Comparison of ENCODE assay signal across 13 mouse cellular contexts in the genomic region with DNA sequence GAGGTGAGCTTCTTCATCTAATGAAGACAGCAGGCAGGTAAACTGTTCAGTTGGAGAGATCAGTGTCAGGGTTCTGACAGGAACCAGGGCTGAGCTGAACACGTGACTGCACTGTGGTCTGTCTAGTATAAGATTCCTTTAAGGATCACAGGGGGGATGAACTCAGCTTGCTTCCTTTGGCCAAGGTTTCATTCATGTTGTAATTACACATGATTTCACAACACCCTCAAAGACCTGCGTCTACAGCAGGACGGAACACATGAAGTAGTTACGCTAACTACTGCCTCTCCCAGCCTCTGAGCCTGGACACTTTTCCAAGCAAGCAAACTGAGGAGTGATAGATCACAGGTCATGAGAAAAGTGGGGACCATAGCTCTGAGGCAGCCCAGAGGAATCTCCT.
"Had no signal": no experiment of that assay in that cellular context is flagged by ENCODE, and none has a peak within 500 bp of the region (broad histone marks: within the 10 kb centered on the region; RNA-seq: fewer than 3 reads in every experiment).

No protein-coding gene starts in this region.

- H3K36me3 ChIP-seq: limb, embryonic 12.5 days; midbrain, embryonic 10.5 days; neural tube, embryonic 15.5 days had no signal

- ATAC-seq: intestine, postnatal 0 days had no signal

- H3K4me2 ChIP-seq: limb, embryonic 12.5 days; neural tube, embryonic 15.5 days had no signal

- DNase-seq: kidney, adult 8-10 months; kidney, postnatal 25 days; liver; midbrain, embryonic 14.5 days; right cerebral cortex, postnatal 4 days; spleen, adult 18-20 months; thymus, adult 18-20 months; thymus, postnatal 14 days had no signal

- H3K4me3 ChIP-seq: limb, embryonic 12.5 days; midbrain, embryonic 10.5 days; myocyte; neural tube, embryonic 15.5 days had no signal

- H3K4me1 ChIP-seq: limb, embryonic 12.5 days had no signal

- H3K9me3 ChIP-seq: limb, embryonic 12.5 days; midbrain, embryonic 10.5 days; neural tube, embryonic 15.5 days had no signal

- H3K27ac ChIP-seq: limb, embryonic 12.5 days; midbrain, embryonic 10.5 days; neural tube, embryonic 15.5 days had no signal

- H3K9ac ChIP-seq: limb, embryonic 12.5 days; neural tube, embryonic 15.5 days had no signal

- H3K27me3 ChIP-seq: limb, embryonic 12.5 days; neural tube, embryonic 15.5 days had no signal
